Mouse (Mus musculus): Measurements from ENCODE around the gene Clcn6. TPM values are rescaled to one million over a fixed set of nuclear protein-coding genes. Genes with fewer than 3 reads are reported as not detected.
"Not testable (repeated sequence)": the region's sequence is repeated elsewhere in the genome, so short reads cannot be mapped to it uniquely, and the experiment has no call there.

Clcn6 gene
- polyA plus RNA-seq, 1 experiment from 2014 or later, result 14.2 TPM

DNA sequence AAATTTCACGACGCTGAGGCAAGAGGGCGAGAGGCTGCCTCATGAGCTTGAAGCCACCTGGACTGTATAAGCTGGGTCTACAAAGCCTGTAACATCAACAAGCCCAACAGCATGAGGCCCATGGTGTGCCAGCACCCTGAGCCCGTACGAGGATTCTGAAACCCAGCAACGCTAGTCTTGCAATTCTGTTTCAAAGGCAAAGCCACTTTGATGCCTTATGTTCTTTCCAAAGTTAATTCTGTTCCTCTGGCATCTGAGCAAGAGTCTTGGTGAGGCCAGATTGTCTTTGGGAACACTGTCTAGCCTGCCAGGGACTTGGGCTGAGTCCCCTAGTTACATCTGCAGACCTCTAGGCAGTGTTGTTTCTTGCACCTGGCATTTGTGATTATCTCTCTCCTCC, 20.4 kb upstream of the Clcn6 start:
- DNase-seq (ENCODE audit: extremely low spot score, low spot score), result no peak
- Histone ChIP-seq H3K4me1 (peaks cover 7% of the 10 kb centered on the region; the same call in 1 of the 2 replicates), H3K9me3 (no peaks in the 10 kb centered on the region), H3K4me3 (no peak overlapping the region), H3K36me3 (replicated peaks) (peaks cover 56% of the 10 kb centered on the region), H3K27ac (no peak overlapping the region), H3K27me3 (ENCODE audit: poor library complexity, severe bottlenecking) (no peaks in the 10 kb centered on the region)
- 93% methylated on average over 6 of the region's 6 CpGs for WGBS

DNA sequence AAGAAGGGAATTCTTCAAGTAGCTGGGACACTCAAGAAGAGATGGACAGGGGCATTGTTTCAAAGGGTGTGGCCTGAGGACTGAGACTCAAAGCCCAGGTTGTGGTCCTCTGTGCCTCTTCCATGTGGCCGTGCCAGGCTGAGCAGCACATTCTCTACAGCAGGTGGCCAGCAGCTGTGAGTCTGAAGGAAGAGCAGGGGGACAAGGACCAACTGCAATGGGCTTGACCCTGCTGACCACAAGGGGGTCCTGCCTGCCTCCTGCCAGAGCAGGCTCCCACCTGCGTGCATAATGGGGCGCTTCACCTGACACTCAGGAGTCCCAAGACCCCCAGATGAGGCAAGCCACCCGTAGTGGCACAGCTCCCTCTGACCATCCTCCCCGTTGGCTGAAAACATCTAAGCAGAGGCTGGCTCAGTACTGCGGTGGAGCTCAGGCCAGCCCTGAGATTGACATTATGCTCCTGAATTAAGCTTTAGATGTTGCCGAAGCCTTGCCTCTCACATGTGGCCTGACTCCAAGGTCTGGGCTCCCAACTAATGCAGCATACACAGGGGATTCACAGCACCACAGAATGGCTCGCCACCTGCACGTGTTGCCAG, 19.7 kb upstream of the Clcn6 start:
- Histone ChIP-seq H3K27me3 (ENCODE audit: poor library complexity, severe bottlenecking) (no peaks in the 10 kb centered on the region), H3K4me1 (peaks cover 8% of the 10 kb centered on the region), H3K9me3 (no peaks in the 10 kb centered on the region), H3K4me3 (no peak overlapping the region), H3K36me3 (replicated peaks) (peaks cover 63% of the 10 kb centered on the region), H3K27ac (no peak overlapping the region)
- 94% methylated on average over 9 of the region's 9 CpGs for WGBS
- DNase-seq (ENCODE audit: extremely low spot score, low spot score), result no peak

DNA sequence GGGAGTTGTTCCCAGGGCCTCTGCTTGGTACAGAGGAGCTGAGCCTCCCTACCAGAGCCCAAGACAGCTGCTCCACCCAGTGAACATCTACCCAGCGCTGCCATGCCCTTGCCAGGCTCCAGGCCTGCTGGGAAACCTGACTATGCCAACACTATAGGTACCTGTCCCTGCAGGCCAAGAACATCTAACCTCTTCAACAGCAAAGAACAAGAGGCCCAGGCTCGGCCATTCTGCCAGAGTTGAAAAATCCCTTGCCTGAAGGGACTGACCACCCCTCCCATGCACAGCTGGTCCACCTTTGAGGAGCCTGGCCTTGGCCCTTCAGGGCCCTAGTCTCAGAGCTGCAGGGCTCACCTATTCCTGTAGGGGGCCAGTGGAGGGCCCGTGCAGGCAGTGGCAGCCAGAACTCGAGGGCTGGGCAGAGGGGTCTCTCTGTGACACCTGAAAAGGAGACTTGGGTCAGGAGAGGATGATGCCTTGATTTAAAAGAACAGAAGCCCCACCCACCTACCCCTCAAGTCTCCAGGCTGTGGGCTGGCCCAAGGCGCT, 19.1 kb upstream of the Clcn6 start:
- 72% methylated on average over 5 of the region's 5 CpGs for WGBS
- DNase-seq (ENCODE audit: extremely low spot score, low spot score), result no peak
- no peaks in the 10 kb centered on the region for H3K27me3 ChIP-seq (ENCODE audit: poor library complexity, severe bottlenecking)
- H3K4me1 ChIP-seq, result peaks cover 14% of the 10 kb centered on the region
- H3K36me3 ChIP-seq (replicated peaks), result peaks cover 68% of the 10 kb centered on the region
- no peaks in the 10 kb centered on the region for H3K9me3 ChIP-seq
- H3K27ac ChIP-seq, result no peak overlapping the region
- H3K4me3 ChIP-seq, result no peak overlapping the region

DNA sequence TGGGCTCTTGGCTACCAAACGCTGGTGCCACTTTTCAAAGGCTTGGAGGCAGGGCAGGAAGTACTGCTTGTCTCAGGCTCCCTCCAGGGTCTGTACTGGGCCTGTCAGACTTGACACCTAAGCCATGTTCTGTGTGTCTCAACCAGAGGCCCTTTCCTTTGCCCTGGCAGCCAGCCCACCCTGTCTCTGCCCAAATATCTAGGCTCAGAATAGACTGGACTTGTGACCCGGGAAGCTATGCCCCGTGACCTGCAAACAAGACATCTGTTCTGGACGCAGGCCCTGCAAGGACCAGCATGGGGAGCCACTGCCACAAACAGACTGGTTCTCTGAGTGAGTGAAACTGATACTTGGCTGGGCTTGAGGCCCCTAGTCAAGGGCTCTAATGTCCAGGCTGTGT, 18.2 kb upstream of the Clcn6 start:
- Histone ChIP-seq H3K27ac (no peak overlapping the region), H3K36me3 (replicated peaks) (peaks cover 78% of the 10 kb centered on the region), H3K27me3 (ENCODE audit: poor library complexity, severe bottlenecking) (no peaks in the 10 kb centered on the region), H3K4me3 (no peak overlapping the region), H3K4me1 (peaks cover 20% of the 10 kb centered on the region), H3K9me3 (no peaks in the 10 kb centered on the region)
- whole genome bisulfite sequencing, result 86% methylated on average over 4 of the region's 4 CpGs
- no peak for DNase-seq (ENCODE audit: extremely low spot score, low spot score)

DNA sequence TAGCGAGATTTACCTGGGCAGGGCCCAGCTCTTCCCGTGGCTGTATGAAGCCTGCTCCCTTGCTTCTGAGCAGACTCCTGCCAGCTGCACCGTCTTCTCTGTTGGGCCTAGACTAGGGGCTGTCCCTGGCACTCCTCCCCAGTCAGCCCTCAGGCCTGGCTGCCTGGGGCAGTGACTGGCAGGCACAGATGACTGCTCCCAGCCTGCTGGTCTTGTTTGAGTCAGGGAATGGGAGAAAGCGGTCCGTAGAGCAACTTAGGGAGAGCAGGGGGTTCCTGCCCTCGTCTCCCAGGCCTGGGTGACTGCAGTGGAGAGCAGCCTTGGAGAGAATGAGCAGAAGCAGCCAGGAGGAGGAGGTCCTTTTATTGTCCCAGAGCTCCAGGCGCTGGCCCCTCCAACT, 17.6 kb upstream of the Clcn6 start:
- 91% methylated on average over 7 of the region's 7 CpGs for WGBS

DNA sequence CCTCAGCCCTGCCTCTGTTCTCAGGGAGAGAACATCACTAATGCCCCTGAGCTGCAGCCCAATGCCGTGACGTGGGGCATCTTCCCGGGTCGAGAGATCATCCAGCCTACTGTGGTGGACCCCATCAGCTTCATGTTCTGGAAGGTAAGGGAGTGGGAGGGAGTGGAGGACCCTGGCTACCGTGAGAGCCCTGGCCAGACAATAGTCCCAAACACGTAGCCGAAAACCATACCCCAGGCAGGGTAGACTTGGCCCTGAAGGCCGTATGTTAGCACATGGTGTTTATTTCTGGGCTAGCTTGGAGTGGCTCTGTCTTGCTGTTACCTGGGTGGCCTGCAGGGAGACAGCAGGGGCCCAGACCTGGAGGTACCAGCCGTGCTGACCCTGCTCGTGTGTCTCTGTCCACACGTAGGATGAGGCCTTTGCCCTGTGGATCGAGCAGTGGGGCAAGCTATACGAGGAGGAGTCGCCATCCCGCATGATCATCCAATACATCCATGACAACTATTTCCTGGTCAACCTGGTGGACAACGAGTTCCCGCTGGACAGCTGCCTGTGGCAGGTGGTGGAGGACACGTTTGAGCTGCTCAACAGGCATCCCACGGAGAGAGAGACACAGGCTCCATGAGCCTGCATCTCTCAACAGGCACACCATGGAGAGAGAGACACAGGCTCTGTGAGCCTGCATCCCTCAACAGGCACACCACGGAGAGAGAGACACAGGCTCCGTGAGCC, 16.5 kb upstream of the Clcn6 start:
- Histone ChIP-seq H3K4me3 (no peak overlapping the region), H3K4me1 (peaks cover 15% of the 10 kb centered on the region), H3K9me3 (no peaks in the 10 kb centered on the region), H3K27ac (no peak overlapping the region), H3K36me3 (replicated peaks) (peaks cover 94% of the 10 kb centered on the region), H3K27me3 (ENCODE audit: poor library complexity, severe bottlenecking) (no peaks in the 10 kb centered on the region)
- 92% methylated on average over 21 of the region's 21 CpGs for WGBS
- no peak for DNase-seq (ENCODE audit: extremely low spot score, low spot score)

More for the DNA sequence above, 17.6 kb upstream of the Clcn6 start:
- Histone ChIP-seq H3K27me3 (ENCODE audit: poor library complexity, severe bottlenecking) (no peaks in the 10 kb centered on the region), H3K36me3 (replicated peaks) (peaks cover 83% of the 10 kb centered on the region), H3K9me3 (no peaks in the 10 kb centered on the region), H3K27ac (no peak overlapping the region), H3K4me1 (peaks cover 20% of the 10 kb centered on the region), H3K4me3 (no peak overlapping the region)
- no peak for DNase-seq (ENCODE audit: extremely low spot score, low spot score)

DNA sequence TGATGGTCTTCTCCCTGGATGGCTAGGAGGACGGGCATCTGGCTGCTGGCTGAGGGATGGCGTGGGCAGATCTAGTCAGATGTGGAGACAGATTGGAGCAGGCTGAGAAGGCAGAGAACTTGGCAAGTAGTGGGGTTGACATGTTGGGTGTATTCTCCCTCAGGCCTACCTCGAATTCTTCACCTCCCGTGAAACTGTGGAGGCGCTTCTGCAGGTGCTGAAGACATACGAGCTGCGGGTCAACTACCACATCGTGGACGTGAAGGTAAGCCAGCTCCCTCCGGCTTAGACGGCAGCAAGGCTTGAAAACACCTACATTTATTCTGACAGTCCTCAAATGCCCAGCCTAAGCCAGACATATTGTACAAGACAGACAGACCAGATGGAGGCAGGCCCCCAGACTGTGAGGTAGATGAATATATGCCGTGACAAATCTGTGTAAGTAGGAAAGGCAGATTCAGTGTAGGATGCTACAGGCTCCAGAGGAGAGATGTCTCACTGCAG, 14.8 kb upstream of the Clcn6 start:
- WGBS, result 93% methylated on average over 12 of the region's 12 CpGs
- DNase-seq (ENCODE audit: extremely low spot score, low spot score), result no peak
- Histone ChIP-seq H3K9me3 (no peaks in the 10 kb centered on the region), H3K4me1 (peaks cover 13% of the 10 kb centered on the region), H3K4me3 (no peak overlapping the region), H3K36me3 (replicated peaks) (peaks cover 100% of the 10 kb centered on the region), H3K27ac (no peak overlapping the region), H3K27me3 (ENCODE audit: poor library complexity, severe bottlenecking) (no peaks in the 10 kb centered on the region)

DNA sequence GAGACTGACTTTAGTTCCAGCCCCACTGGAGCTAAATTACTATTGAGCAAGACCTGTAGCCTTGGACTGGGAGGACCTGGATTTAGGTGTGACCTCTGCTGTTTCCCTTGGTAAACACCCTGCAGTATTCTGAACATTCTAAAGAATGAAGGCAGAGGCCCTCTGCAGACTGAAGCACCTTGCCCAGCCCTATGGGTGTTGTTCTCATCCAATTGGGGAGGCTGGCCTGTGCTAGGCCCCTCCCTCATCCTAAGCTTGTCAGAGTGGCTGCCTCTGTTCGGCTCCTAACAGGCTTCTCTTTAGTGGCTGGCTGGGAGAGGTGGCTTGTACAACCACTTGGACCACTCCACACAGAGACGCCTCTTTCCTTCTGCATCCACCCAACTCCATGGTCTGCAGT, 14.4 kb upstream of the Clcn6 start:
- Histone ChIP-seq H3K27ac (no peak overlapping the region), H3K9me3 (no peaks in the 10 kb centered on the region), H3K4me1 (peaks cover 13% of the 10 kb centered on the region), H3K36me3 (replicated peaks) (peaks cover 100% of the 10 kb centered on the region), H3K4me3 (no peak overlapping the region), H3K27me3 (ENCODE audit: poor library complexity, severe bottlenecking) (no peaks in the 10 kb centered on the region)
- 74% methylated on average over 2 of the region's 2 CpGs for WGBS
- DNase-seq (ENCODE audit: extremely low spot score, low spot score), result no peak

DNA sequence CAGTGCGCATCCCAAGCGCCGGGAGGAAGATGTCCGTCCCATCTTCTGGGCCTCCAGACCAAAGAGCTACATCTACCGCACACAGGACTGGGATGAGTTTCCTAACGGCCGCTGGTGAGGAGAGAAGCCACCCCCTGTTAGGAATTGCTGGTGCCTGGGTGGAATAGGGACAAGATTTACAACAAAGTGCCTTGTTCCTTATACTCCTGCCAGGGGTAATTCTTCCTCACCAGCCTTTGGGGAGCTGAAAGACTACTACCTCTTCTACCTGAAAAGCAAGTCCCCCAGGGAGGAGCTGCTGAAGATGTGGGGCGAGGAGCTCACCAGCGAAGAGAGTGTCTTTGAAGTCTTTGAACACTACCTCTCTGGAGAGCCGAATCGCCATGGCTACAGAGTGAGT, 13.3 kb upstream of the Clcn6 start:
- H3K4me3 ChIP-seq, result no peak overlapping the region
- DNase-seq (ENCODE audit: extremely low spot score, low spot score), result no peak
- no peak overlapping the region for H3K27ac ChIP-seq
- 91% methylated on average over 11 of the region's 11 CpGs for WGBS
- peaks cover 99% of the 10 kb centered on the region for H3K36me3 ChIP-seq (replicated peaks)
- H3K27me3 ChIP-seq (ENCODE audit: poor library complexity, severe bottlenecking), result no peaks in the 10 kb centered on the region
- H3K9me3 ChIP-seq, result no peaks in the 10 kb centered on the region
- peaks cover 13% of the 10 kb centered on the region for H3K4me1 ChIP-seq

DNA sequence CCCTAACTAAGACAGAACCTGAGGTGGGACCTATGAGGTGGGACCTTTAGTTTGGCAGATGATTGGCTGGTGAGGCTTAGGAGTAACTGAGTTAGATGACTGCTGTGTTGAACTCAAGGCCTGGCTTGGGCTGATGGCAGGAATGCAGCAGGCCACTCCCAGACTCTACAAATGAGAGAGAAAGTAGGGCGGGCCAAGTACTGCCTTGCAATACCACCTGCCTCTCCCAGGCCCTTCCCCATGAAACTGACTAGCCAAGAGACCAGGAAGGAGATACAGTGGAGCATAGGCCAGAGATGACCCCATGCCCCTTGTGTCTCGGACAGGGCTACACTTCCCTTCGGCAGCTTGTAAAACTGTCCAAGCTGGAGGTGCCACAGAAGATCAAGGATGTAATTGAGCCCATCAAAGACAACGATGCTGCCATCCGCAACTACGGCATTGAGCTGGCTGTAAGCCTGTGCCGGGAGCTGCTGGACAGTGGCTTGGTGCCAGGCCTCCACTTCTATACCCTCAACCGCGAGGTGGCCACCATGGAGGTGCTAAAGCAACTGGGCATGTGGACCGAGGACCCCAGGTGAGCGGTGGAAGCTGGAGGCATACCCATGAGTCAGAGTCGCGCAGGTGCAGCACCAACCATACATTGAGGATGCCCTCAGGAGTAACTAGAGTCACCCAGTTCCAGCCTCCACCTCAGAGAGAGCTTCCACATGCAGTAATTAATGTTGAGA, 12.6 kb upstream of the Clcn6 start:
- no peak overlapping the region for H3K27ac ChIP-seq
- no peaks in the 10 kb centered on the region for H3K27me3 ChIP-seq (ENCODE audit: poor library complexity, severe bottlenecking)
- no peaks in the 10 kb centered on the region for H3K9me3 ChIP-seq
- no peak overlapping the region for H3K4me3 ChIP-seq
- H3K4me1 ChIP-seq, result peaks cover 19% of the 10 kb centered on the region
- H3K36me3 ChIP-seq (replicated peaks), result peaks cover 99% of the 10 kb centered on the region
- 95% methylated on average over 13 of the region's 13 CpGs for WGBS
- DNase-seq (ENCODE audit: extremely low spot score, low spot score), result no peak

DNA sequence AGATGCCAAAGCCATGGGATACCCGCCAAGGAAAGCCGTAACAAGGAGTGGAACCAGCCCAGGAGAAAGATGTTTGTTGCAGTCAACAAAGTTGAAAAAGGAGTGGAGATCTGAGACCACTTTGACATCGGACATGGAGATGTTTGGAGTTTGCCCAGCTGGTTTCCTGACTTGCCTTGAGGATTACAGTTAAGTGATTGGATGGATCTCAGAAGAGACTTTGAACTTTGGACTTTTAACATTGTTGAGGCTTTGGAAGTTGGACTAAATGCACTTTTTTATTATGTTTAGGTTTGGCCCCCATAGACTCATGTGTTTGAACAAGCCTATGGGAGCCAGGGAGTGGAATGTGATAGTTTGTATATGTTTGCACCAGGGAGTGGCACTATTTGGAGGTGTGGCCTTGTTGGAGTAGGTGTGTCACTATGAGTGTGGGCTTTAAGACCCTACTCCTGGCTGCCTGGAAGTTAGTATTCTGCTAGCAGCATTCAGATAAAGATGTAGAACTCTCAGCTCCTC, 11.8 kb upstream of the Clcn6 start:
- DNase-seq (ENCODE audit: extremely low spot score, low spot score); H3K27ac ChIP-seq; H3K4me3 ChIP-seq; H3K27me3 ChIP-seq (ENCODE audit: poor library complexity, severe bottlenecking); H3K9me3 ChIP-seq: not testable (repeated sequence)
- 98% methylated on average over 3 of the region's 3 CpGs for WGBS
- H3K36me3 ChIP-seq (replicated peaks), result peaks cover 99% of the 10 kb centered on the region
- H3K4me1 ChIP-seq, result peaks cover 24% of the 10 kb centered on the region

DNA sequence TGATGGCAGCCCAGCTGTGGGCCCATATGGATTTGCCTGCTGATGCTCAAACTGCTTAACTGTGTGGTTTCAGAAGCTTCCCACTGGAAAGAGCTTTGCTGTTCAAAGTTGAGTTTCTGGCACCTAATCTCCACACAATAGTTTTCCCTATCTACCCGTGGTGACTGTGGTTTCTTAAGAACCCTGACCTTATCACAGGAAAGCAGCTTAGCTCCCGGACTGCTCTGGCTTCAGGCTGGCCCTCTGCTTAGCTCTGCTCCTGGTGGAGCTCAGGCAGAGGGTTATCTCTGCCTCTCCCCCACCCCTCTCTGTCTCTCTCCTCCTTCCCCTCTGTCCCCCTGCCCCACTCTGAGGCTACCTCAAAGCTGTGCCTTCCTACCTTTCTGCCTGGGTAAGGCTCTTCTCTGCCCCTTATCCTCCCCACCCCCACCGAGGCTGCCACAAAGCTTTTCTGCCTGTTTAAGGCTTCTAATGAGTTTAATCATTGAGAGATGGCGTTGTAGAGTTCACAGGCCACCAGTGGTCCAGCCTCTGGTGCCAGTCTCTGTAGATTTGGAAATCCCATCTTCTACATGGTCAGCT, 7.9 kb upstream of the Clcn6 start:
- 48% methylated on average over 4 of the region's 4 CpGs for WGBS
- no peaks in the 10 kb centered on the region for H3K9me3 ChIP-seq
- DNase-seq (ENCODE audit: extremely low spot score, low spot score), result no peak
- H3K27me3 ChIP-seq (ENCODE audit: poor library complexity, severe bottlenecking), result no peaks in the 10 kb centered on the region
- no peak overlapping the region for H3K27ac ChIP-seq
- H3K4me1 ChIP-seq, result peaks cover 37% of the 10 kb centered on the region
- H3K36me3 ChIP-seq (replicated peaks), result peaks cover 90% of the 10 kb centered on the region
- no peak overlapping the region for H3K4me3 ChIP-seq

Measured in forebrain, embryonic 10.5 days (tissue).